Mouse (Mus musculus) naive thymus-derived CD4-positive, alpha-beta T cell, adult 2 months (primary cell): ENCODE data around the gene Pfpl.

Experiments
- DNase-seq: peaks from one replicate; pipeline ENCODE4 v3.0.0-alpha.2; 2011; ENCODE audit warnings: low read depth

The Pfpl gene

DNA sequence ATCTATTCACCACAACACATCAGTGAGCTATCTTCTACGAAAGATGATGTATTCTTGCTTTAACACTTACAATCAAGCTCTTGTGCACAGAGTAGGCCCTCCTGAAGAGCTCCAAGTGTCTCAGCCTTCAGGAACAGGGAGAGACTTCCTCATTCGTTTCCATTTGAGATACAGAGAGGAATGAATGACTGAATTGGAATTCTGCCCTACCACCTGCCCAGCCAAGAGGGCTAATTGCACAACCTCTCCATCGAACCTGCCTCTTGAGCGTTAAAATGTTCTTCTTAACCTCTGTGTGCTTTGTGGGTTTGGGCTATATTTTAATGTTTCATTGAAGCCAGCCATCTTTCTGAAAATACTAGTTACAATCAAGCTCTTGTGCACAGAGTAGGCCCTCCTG lies 37.0 kb downstream of the Pfpl start:
- DNase-seq: no peak

DNA sequence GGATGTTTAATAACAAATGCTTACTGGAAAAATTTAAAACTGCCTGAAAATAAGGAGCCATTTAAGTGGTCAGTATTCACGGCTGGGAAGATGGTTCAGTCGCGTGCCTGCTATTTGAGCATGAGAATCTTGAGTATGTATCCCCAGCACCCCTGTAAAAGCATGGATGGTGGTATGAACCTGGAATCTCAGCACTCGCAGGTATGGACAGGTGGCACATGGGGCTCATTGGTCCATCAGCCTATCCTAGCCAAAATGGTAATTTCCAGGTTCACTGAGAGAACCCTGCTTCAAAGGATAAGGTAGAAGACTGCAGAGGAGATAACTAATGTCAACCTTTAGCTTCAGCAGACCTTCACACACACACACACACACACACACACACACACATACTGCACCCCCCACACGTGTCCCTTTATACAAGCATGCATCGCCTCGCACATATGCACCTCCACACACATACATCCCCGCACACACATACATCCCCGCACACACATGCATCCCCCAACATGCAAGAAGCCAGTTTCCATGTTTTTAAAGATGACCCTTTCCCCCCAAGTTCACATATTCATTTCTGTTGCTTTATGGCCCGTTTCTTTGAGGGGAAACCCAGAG lies 37.9 kb downstream of the Pfpl start:
- DNase-seq: no peak

DNA sequence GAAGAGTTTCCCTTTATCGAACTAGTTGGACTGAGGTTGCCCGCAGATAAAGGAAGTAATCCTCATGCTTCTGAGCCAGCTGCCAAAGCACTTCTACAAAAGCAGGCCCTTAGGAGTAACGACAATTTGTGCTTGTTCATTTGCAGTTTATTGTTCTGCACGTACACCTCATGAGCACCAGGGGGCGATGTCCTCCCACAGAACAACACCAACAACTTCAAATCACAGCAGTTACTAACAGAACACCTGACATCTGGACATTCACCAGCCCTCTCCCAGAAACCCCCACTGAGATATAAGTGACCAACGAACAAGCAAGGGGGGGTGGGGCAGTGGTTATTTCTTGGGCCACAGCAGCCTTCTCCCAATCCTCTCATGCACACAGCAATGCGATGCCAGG lies 38.5 kb downstream of the Pfpl start:
- peak; percentile 84 for DNase-seq

DNA sequence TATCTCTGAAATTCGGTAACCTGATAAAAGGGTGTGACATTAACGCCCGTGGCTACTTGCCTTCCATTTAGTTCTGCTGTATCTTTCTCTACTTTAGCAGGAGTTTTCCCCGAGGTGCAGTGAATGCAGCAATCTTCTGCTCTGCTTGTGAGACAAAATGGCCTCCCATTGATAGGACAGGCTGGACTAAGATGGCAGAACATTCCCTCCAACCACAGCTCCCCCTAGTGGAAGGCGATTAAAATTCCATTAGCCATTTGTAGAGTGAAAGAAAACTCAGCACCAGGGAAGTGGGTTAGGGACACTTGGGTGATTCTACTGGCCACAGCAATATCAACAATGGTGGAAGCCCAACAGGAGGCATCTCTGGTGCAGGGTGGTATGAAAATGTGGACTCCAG lies 39.7 kb downstream of the Pfpl start:
- peak; percentile 73 for DNase-seq

DNA sequence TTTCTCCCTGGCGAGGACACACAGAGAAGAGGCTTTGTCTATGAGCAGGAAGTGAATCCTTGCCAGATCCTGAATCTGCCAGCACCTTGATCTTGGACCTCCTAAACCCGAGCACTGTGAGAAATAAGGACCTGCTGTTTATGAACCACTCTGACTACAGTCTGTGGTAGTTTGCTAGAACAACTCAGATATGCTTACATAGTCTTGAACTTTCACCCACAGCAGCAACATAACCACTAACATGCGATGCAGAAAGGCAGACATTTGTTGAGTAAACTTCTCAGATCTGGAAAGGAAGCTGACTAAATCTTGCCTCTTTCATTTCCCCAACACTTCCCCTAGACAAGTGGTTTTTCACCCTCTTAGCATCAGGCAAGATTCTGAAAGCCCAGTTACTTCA lies 44.2 kb downstream of the Pfpl start:
- DNase-seq: peak; percentile 70

DNA sequence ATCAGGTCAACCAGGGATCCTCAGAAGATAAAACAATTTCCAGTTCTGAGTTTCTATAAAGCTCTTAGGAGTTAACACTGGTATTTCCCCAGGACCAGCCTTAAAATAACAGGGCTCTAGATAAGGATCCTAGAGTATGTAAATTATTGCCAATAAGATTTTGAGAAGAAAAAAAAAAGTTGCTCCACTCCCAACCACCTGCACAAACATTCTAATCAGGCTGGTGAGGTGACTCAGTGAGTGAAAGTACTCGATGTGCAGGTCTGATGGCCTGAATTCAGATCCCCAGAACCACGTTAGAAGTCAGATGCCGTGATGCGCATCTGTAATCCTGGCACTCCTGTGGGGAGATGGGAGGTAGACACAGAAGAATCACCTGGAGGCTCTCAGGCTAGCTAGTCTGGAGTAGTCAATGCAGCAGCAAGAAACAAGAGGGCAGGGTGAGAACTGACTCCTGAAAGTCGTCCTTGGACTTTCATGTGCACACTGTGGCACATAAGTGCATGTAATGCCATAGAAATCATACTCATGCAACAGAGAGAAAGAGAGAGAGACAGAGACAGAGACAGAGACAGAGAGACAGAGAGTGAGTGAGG lies 44.8 kb downstream of the Pfpl start:
- DNase-seq: peak; percentile 28

DNA sequence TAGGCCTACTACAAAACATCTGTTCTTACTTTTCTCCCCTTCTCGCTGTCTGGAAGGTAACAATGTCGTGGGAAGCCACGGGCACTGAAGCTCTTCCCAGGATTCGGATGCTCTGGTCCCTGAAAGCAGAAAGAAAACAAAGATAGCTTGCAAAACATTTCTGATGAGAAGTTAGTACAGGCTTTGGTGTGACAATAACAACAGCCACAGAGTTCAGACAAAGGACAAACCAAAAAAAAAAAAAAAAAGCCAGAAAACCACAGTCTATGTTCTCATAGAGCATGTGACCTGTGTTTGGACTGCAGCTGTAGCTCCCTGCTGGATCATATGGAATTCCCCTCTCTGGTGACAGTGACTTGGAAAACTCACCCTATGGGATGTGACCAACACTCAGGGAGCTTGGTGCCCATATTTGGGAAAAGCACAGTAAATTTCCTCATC lies 45.5 kb downstream of the Pfpl start:
- peak; percentile 64 for DNase-seq

DNA sequence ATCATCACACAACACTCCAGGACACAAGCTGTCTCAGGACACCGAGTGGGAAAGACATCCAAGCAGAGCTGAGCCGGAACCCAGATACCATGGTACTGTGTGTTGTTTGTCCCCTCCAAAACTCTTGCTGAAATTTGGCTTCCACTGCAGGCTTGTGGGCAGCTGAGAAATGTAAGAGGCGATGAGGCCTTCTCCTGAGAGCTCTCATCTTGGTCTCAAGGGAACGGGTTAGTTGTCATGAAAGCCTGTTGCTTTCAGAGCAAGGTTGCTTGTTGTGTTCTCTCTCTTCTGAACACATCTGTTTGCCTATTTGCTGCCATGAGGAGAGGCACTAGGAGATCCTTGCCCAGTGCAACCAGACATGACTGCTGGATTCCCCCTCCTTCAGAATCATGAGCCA lies 46.2 kb downstream of the Pfpl start:
- no peak for DNase-seq

DNA sequence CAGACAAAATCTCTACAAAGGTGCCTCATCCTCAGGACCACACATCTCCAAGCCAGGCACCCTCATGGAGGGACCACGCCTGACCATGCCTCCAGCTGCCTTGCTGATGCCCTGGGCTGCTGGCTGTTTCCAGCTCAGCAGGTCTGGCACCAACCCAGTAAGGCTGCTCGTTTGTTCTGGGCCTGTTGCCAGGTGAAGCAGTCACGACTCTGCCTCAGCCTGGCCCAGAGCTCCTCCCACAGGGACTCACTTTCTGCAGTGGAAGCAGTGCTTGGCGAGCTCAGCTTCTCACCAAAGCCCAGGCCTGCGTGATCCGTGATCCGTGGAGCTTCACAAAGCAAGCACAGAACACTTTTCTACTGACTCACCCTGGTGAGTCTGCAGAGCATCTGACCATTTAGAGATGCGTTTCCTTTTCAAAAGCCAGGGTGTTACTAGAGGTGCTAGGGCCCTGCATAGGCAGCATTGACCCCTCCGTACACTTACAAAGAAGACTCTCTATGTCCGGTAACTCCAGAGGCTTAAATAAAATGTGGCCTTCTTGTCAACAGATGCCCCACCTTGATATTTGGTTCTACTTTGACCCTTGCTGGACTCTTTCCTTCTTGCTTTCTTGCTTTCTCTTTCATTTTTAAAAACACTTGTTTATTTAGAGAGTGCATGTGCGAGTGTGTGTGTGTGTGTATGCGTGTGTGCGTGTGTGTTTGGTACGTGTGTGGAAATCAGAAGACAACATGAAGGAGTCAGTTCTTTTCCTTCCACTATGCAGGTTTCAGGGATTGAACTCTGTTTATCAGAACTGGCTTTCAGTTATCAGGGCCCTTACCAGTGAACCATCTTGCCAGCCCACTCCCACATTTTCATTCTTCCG lies 47.9 kb downstream of the Pfpl start:
- DNase-seq: peak; percentile 83

DNA sequence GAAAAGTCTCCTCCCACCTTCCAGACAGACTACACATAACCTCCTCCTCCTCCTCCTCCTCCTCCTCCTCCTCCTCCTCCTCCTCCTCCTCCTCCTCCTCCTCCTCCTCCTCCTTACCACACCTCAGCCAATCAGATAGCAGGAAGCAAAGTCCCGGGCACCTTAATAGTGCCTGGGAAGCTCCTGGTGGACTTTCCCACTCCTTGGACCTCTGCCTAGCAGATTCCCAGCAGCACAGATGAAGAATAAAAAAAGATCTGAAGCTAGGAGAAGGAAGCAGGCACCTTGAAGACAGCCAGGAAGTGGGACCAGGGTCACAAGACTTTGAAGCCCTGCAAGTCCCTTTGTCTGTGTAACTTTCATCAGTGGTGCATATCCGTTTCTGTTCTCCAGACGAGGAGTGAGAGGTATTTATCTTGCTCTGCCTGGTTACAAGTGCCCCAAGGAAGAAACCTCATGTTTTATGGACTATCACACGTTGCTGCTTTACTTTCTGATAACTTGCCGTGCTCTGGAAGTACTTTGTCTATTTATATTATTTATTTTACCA lies 49.1 kb downstream of the Pfpl start:
- peak; percentile 73 for DNase-seq

DNA sequence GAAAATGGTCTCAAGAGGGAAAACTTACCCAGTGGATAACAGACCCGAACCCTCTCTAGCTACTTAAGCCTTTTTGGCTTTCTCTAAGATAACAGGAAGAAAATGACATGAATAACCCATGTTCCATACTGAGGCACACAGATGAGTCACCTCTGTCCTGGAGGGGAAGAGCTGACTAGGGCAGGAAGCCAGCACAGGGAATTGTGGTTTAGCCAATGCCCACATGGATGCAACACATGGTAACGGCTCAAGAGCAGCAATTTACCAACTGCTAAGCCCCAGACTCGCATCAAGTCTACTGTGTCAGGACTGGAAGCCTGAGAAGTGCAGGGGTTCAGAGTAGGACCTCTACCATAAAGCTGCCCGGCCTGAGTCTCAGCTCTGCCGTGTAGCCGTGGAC lies 50.7 kb downstream of the Pfpl start:
- DNase-seq: no peak
